Mouse (Mus musculus) frontal cortex, adult (tissue): ENCODE data around the gene Serpinb9f.
"Not testable (repeated sequence)": the region's sequence is repeated elsewhere in the genome, so short reads cannot be mapped to it uniquely, and the experiment has no call there.

Experiments used
- ATAC-seq: cut with Nextera tagmentation; 2 replicates; pipeline ENCODE4 v1.9.2; 2017; ENCODE audit warnings: mild to moderate bottlenecking, moderate library complexity, mixed read lengths; ENCODE audit not compliant: low TSS enrichment

The Serpinb9f gene

GRCm38 (mm10) chr13:33323777-33324176, at the start of gene Serpinb9f:
TSS of gene Serpinb9f (plus strand) at chr13:33324077.
- ATAC-seq: not testable (repeated sequence)

GRCm38 (mm10) chr13:33308631-33309030, 15.2 kb upstream of the Serpinb9f start:
- not testable (repeated sequence) for ATAC-seq

GRCm38 (mm10) chr13:33356666-33357065, 32.8 kb downstream of the Serpinb9f start:
- ATAC-seq: not testable (repeated sequence)
